Mouse (Mus musculus): Measurements from ENCODE around the gene Nrp2. TPM values are rescaled to one million over a fixed set of nuclear protein-coding genes. Genes with fewer than 3 reads are reported as not detected.
A peak's percentile ranks its signal among the peaks of the same experiment; 100 is the strongest.

The Nrp2 gene
- polyA plus RNA-seq, 1 experiment: 32.2 TPM

DNA sequence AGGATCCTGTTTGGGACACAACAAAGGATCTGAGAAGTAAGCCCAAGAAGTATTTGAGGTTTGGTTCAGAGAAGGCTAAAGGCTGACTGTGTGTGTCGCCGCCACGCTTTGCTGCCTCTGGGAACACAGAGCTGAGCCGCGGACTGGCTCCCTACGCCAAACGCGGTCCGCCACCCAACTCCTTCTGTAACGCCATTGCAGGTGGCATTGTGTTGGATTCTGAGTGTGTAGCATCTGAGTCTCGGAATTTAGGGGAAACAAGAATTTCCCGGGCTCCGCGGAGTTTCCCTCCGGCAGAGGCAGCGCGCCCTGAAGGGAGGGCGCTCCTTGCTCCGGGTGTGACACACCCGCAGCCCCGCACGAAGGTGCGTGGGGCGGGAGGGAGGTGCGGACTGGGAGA, 342 bp upstream of the Nrp2 start:
- TF ChIP-seq CTCF (IDR thresholded peaks at IDR 0.05; ENCODE audit: low read depth, low read length): no peak
- no peak overlapping the region for H3K27ac ChIP-seq (ENCODE audit: insufficient read depth, low read length)
- H3K4me1 ChIP-seq (ENCODE audit: control insufficient read depth, insufficient read depth, low read length): no peaks in the 10 kb centered on the region

DNA sequence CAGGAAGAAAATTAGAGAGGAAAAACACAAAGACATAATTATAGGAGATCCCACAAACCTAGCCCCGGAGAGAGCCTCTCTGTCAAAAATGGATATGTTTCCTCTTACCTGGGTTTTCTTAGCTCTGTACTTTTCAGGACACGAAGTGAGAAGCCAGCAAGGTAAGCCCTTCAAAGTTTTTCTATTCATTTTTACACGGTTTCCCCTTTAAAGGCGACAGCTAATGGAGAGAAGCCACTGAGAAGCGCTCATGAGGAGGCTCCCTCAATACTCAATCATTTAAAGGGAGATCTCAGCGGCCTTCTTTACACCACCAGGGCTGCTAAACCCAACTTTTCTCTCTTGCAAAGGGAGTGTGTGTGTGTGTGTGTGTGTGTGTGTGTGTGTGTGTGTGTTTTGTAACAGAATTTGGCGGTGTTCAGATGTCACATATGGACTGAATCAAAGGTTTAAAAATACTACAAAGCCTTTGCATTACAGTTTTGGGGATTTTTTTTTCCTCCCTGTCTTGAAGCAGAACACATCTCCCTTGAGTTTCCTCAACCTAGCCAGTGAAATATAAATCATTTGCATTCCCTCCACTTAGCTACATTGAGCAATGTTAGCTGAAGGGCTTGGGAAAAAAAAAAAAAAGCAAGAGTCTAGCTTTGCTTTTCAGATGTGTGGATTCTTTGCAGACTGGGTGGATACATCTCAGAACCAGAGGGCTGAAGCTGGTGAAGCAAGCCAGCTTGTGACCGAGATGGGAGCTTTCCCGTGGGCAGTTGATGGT, 1.2 kb downstream of the Nrp2 start:
- Histone ChIP-seq H3K4me1 (ENCODE audit: control insufficient read depth, insufficient read depth, low read length) (no peaks in the 10 kb centered on the region), H3K27ac (ENCODE audit: insufficient read depth, low read length) (no peak overlapping the region), H3K9me3 (replicated peaks; ENCODE audit: control insufficient read depth, insufficient read depth, low read length, poor library complexity, severe bottlenecking) (no peaks in the 10 kb centered on the region)

More for the DNA sequence above, 342 bp upstream of the Nrp2 start:
- peak overlapping the region; percentile 58 for H3K9ac ChIP-seq (ENCODE audit: low read depth, poor library complexity, severe bottlenecking)
- H3K27me3 ChIP-seq (ENCODE audit: control insufficient read depth, insufficient read depth, low read length, poor library complexity, severe bottlenecking): peaks cover 13% of the 10 kb centered on the region
- H3K4me3 ChIP-seq (ENCODE audit: low read depth, low read length): peak overlapping the region; percentile 76
- H3K9me3 ChIP-seq (replicated peaks; ENCODE audit: control insufficient read depth, insufficient read depth, low read length, poor library complexity, severe bottlenecking): no peaks in the 10 kb centered on the region
- no peaks in the 10 kb centered on the region for H3K36me3 ChIP-seq (ENCODE audit: control insufficient read depth, insufficient read depth, low read length, poor library complexity, severe bottlenecking)

DNA sequence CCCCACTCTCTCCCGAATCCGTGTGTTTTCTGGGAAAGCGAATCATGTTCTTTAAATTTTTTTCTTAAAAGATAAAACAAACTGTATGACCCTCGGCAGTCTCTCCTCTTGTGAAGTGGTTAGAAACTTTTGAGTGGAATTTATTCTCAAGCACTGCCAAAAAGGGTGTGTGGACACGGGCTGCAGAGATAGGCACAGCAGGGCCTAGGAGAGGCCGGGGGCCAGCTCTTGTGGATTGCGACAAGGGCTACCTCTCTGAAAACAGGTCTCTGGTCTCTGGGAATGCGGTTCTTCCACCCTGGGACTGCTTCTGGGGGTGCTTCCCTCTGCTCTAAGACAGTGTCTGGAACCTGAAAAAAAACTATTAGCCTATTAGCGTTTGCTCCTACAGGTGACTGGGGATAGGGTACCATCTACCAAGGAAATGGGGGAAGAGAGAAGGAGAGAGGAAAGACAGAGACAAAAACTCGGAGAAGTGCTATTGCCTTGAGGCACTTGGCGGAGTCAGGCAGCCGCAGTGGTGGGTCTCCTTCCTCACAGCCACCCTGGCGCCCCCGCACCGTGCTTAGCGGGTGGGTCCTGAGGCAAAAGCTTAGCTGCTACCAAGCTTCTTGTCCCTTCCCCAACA, 1.9 kb downstream of the Nrp2 start:
- H3K4me1 ChIP-seq (ENCODE audit: control insufficient read depth, insufficient read depth, low read length): no peaks in the 10 kb centered on the region
- peaks cover 13% of the 10 kb centered on the region for H3K27me3 ChIP-seq (ENCODE audit: control insufficient read depth, insufficient read depth, low read length, poor library complexity, severe bottlenecking)
- peak overlapping the region; percentile 62 for H3K4me3 ChIP-seq (ENCODE audit: low read depth, low read length)
- H3K27ac ChIP-seq (ENCODE audit: insufficient read depth, low read length): no peak overlapping the region
- TF ChIP-seq EP300 (IDR thresholded peaks at IDR 0.05; ENCODE audit: insufficient read depth, low read depth, low read length) (no peak), CTCF (IDR thresholded peaks at IDR 0.05; ENCODE audit: low read depth, low read length) (no peak), POLR2A (IDR thresholded peaks at IDR 0.05; ENCODE audit: insufficient read depth, low read length) (no peak)
- H3K36me3 ChIP-seq (ENCODE audit: control insufficient read depth, insufficient read depth, low read length, poor library complexity, severe bottlenecking): no peaks in the 10 kb centered on the region
- no peaks in the 10 kb centered on the region for H3K9me3 ChIP-seq (replicated peaks; ENCODE audit: control insufficient read depth, insufficient read depth, low read length, poor library complexity, severe bottlenecking)
- H3K9ac ChIP-seq (ENCODE audit: low read depth, poor library complexity, severe bottlenecking): no peak overlapping the region

More for the DNA sequence above, 1.2 kb downstream of the Nrp2 start:
- Histone ChIP-seq H3K36me3 (ENCODE audit: control insufficient read depth, insufficient read depth, low read length, poor library complexity, severe bottlenecking) (no peaks in the 10 kb centered on the region), H3K4me3 (ENCODE audit: low read depth, low read length) (peak overlapping the region; percentile 62; the same call in 1 of the 2 replicates), H3K9ac (ENCODE audit: low read depth, poor library complexity, severe bottlenecking) (peak overlapping the region; percentile 58; the same call in 1 of the 2 replicates), H3K27me3 (ENCODE audit: control insufficient read depth, insufficient read depth, low read length, poor library complexity, severe bottlenecking) (peaks cover 13% of the 10 kb centered on the region)
- TF ChIP-seq EP300 (IDR thresholded peaks at IDR 0.05; ENCODE audit: insufficient read depth, low read depth, low read length): no peak
- no peak for TF ChIP-seq CTCF (IDR thresholded peaks at IDR 0.05; ENCODE audit: low read depth, low read length)
- no peak for TF ChIP-seq POLR2A (IDR thresholded peaks at IDR 0.05; ENCODE audit: insufficient read depth, low read length)

DNA sequence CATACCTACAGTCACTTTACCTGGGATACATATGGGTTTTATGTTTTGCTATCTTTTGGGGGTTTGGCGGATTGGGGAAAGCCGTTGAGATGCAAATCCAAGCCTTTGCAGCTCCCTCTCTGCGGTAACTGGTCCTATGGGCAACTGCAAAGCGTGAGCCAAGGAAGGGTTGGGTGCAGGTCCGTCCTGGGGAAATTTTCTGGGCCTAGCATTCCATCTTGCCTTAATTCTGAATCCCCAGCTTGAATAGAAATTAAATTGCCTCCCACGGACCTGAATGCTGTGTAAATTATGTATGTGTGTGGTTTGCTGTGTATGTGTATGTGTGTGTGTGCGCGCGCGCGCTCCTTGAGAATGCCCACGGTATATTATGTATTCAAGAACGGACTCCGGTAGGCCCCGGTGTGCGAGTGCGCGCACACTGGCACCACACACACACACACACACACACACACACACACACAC, 2.5 kb downstream of the Nrp2 start:
- Histone ChIP-seq H3K9me3 (replicated peaks; ENCODE audit: control insufficient read depth, insufficient read depth, low read length, poor library complexity, severe bottlenecking) (no peaks in the 10 kb centered on the region), H3K27ac (ENCODE audit: insufficient read depth, low read length) (no peak overlapping the region), H3K9ac (ENCODE audit: low read depth, poor library complexity, severe bottlenecking) (peak overlapping the region; percentile 67), H3K4me3 (ENCODE audit: low read depth, low read length) (peak overlapping the region; percentile 62), H3K4me1 (ENCODE audit: control insufficient read depth, insufficient read depth, low read length) (no peaks in the 10 kb centered on the region), H3K36me3 (ENCODE audit: control insufficient read depth, insufficient read depth, low read length, poor library complexity, severe bottlenecking) (no peaks in the 10 kb centered on the region), H3K27me3 (ENCODE audit: control insufficient read depth, insufficient read depth, low read length, poor library complexity, severe bottlenecking) (peaks cover 13% of the 10 kb centered on the region)
- TF ChIP-seq POLR2A (IDR thresholded peaks at IDR 0.05; ENCODE audit: insufficient read depth, low read length) (no peak), EP300 (IDR thresholded peaks at IDR 0.05; ENCODE audit: insufficient read depth, low read depth, low read length) (no peak), CTCF (IDR thresholded peaks at IDR 0.05; ENCODE audit: low read depth, low read length) (no peak)

DNA sequence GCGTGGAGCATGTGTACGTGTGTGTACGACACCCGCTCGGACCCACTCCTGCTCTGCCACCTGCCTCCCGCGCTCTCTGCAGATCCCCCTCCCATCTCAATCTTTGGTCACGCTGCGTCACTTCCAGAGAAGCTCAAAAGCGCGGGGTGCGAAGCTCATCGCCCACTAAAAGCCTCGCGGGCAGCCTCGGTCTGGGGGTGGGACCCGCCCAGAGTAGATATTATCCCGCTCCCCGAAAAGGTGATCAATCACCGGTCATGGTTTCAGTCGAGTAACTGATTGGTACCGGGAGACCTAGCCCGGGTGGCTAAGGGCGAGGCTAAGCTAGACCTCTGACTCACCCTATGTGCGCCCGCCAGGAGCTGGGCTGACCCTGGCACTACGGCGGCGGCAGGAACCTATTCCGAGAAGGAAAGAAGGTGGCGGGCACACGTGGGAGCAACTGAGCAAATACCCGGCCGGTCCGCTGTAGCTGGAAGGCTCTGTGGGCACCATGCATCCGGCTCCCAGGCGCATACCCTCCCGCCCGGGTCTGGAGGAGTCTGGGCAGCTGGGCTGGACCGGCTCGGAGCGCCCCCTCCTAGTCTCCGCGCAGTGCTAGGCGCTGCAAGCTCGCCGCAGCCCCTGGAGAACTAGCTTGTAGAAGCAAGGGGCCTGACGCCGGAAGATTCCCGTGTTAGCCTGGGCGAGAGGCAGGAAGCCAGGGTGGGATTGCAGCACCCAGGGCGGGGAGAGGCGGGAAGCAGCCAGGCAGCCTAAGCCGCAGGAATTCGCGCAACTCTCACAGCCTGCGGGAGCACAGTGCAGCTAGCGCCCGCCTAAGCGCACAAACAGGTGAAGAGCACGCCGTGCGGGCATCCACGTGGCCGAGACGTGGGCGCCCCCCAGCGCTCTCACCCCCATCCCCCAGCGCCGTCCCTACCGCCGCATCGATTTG, 3.3 kb downstream of the Nrp2 start:
- TF ChIP-seq POLR2A (IDR thresholded peaks at IDR 0.05; ENCODE audit: insufficient read depth, low read length) (no peak), CTCF (IDR thresholded peaks at IDR 0.05; ENCODE audit: low read depth, low read length) (no peak), EP300 (IDR thresholded peaks at IDR 0.05; ENCODE audit: insufficient read depth, low read depth, low read length) (no peak)
- peak overlapping the region; percentile 62 for H3K4me3 ChIP-seq (ENCODE audit: low read depth, low read length)
- no peaks in the 10 kb centered on the region for H3K4me1 ChIP-seq (ENCODE audit: control insufficient read depth, insufficient read depth, low read length)
- H3K9ac ChIP-seq (ENCODE audit: low read depth, poor library complexity, severe bottlenecking): peak overlapping the region; percentile 67
- H3K27me3 ChIP-seq (ENCODE audit: control insufficient read depth, insufficient read depth, low read length, poor library complexity, severe bottlenecking): peaks cover 13% of the 10 kb centered on the region
- H3K9me3 ChIP-seq (replicated peaks; ENCODE audit: control insufficient read depth, insufficient read depth, low read length, poor library complexity, severe bottlenecking): no peaks in the 10 kb centered on the region
- no peaks in the 10 kb centered on the region for H3K36me3 ChIP-seq (ENCODE audit: control insufficient read depth, insufficient read depth, low read length, poor library complexity, severe bottlenecking)
- H3K27ac ChIP-seq (ENCODE audit: insufficient read depth, low read length): no peak overlapping the region
